ENCODE assay signal across 11 mouse cellular contexts in genomic region chr19:37523280-37524062, GRCm38 (mm10). TPM values are rescaled to one million over a fixed set of nuclear protein-coding genes. Genes with fewer than 3 reads are reported as not detected.
A peak's percentile ranks its signal among the peaks of the same experiment; 100 is the strongest.
DNase-seq lines count a peak whose midpoint lies in the region; ATAC-seq and TF ChIP-seq lines count a peak whose summit lies in the region.
"Had no signal": no experiment of that assay in that cellular context is flagged by ENCODE, and none has a peak within 500 bp of the region (broad histone marks: within the 10 kb centered on the region; RNA-seq: fewer than 3 reads in every experiment).

No protein-coding gene starts in this region.

- H3K9me3 ChIP-seq in heart, embryonic 12.5 days (replicated peaks) = no peaks in the 10 kb centered on the region
- H3K9me3 ChIP-seq: embryonic facial prominence, embryonic 12.5 days; midbrain, embryonic 15.5 days had no signal

- H3K4me1 ChIP-seq in heart, embryonic 12.5 days (replicated peaks) = peaks cover 12% of the 10 kb centered on the region
- H3K4me1 ChIP-seq in bone marrow macrophage, adult 2 months (ENCODE audit: control insufficient read depth, insufficient read depth, low read length) = peaks cover 7% of the 10 kb centered on the region
- H3K4me1 ChIP-seq: midbrain, embryonic 15.5 days had no signal

- TF ChIP-seq POLR2A in bone marrow macrophage, adult 2 months (IDR thresholded peaks at IDR 0.05; ENCODE audit: borderline replicate concordance, low read depth, low read length) = no peak

- H3K4me3 ChIP-seq in heart, embryonic 12.5 days = no peak overlapping the region
- peak overlapping the region; percentile 23 for H3K4me3 ChIP-seq in bone marrow macrophage, adult 2 months (ENCODE audit: insufficient read depth, low read length)
- H3K4me3 ChIP-seq: embryonic facial prominence, embryonic 12.5 days; midbrain, embryonic 15.5 days had no signal

- 56% methylated on average over 15 of the region's 15 CpGs for WGBS in heart, embryonic 12.5 days

- H3K27ac ChIP-seq in heart, embryonic 12.5 days (ENCODE audit: poor library complexity, severe bottlenecking) = no peak overlapping the region
- H3K27ac ChIP-seq in bone marrow macrophage, adult 2 months (ENCODE audit: insufficient read depth, low read depth, low read length) = no peak overlapping the region
- H3K27ac ChIP-seq: embryonic facial prominence, embryonic 12.5 days; midbrain, embryonic 15.5 days had no signal

- peaks cover 11% of the 10 kb centered on the region; the same call in 1 of the 2 replicates for H3K27me3 ChIP-seq in heart, embryonic 12.5 days (replicated peaks)
- H3K27me3 ChIP-seq: embryonic facial prominence, embryonic 12.5 days; midbrain, embryonic 15.5 days had no signal

- no peaks in the 10 kb centered on the region for H3K36me3 ChIP-seq in heart, embryonic 12.5 days
- H3K36me3 ChIP-seq: embryonic facial prominence, embryonic 12.5 days; midbrain, embryonic 15.5 days had no signal

- H3K9ac ChIP-seq in heart, embryonic 12.5 days = no peak overlapping the region
- H3K9ac ChIP-seq: embryonic facial prominence, embryonic 12.5 days; midbrain, embryonic 15.5 days had no signal

- ATAC-seq in heart, embryonic 12.5 days (ENCODE audit: insufficient number of reproducible peaks, low FRiP score) = no peak
- ATAC-seq in megakaryocyte, adult 5-6 weeks (ENCODE audit: poor library complexity, severe bottlenecking) = peak; percentile 80
- ATAC-seq: midbrain, embryonic 15.5 days had no signal

- DNase-seq in heart, postnatal 10 days = no peak
- peak; percentile 81 for DNase-seq in 416B (ENCODE audit: low read depth)
- no peak for DNase-seq in layer of hippocampus, adult 8-10 months (ENCODE audit: low spot score in 2 of 2)
- no peak for DNase-seq in frontal cortex, postnatal 36 days (ENCODE audit: low spot score in 2 of 2)
- no peak for DNase-seq in cerebellum, adult 18-20 months
- DNase-seq: kidney, postnatal 25 days had no signal

- no peak for TF ChIP-seq CTCF in bone marrow macrophage, adult 2 months (IDR thresholded peaks at IDR 0.05; ENCODE audit: low read depth, low read length)

- intact Hi-C loops in heart, postnatal 10 days (cut with DNase I) = no loop called here

- H3K4me2 ChIP-seq in heart, embryonic 12.5 days = 0 out of 2 replicates have a peak overlapping the region, but pooled peaks have one; percentile 25
- H3K4me2 ChIP-seq: embryonic facial prominence, embryonic 12.5 days; midbrain, embryonic 15.5 days had no signal

RNA-seq across cellular contexts. Expression of gene Exoc6, which starts 26.7 kb away (rescaled TPM):
- polyA plus RNA-seq in heart, embryonic 12.5 days (2016; fragmentation: Nextera tagmentation; extraction: Ambion mirVana) = 21.7 and 21.8 TPM in 2 replicates
- total RNA-seq in heart, postnatal 10 days (2021) = 10 to 100 TPM; 28.0 to 29.4 TPM
- 26.0 and 26.6 TPM in 2 replicates for polyA plus RNA-seq in bone marrow macrophage, adult 2 months (2012; ENCODE audit: insufficient read depth, insufficient read length, missing spikeins)
- 67.1 and 69.4 TPM in 2 replicates for total RNA-seq in megakaryocyte, adult 5-6 weeks (2015)
- total RNA-seq in megakaryocyte, adult 5-6 weeks (2017) = 96.3 and 108 TPM in 2 replicates
- 10 to 100 TPM; 47.4 to 51.6 (median 48.0) TPM for total RNA-seq in layer of hippocampus, adult 8-10 months (2022)
